Mouse (Mus musculus): ENCODE results near the gene Ccdc81.

GRCm38 (mm10) chr7:89852158-89853095 lies 51.0 kb downstream of the Ccdc81 start:
- no peak for TF ChIP-seq CTCF (IDR thresholded peaks at IDR 0.05; ENCODE audit: low read depth)
- no peak for TF ChIP-seq EP300 (IDR thresholded peaks at IDR 0.05; ENCODE audit: low read depth)
